In genomic region chr16:56028722-56029551, GRCm38 (mm10) we compare ENCODE assay signal across 7 mouse cellular contexts. TPM values are rescaled to one million over a fixed set of nuclear protein-coding genes. Genes with fewer than 3 reads are reported as not detected.
DNase-seq lines count a peak whose midpoint lies in the region; ATAC-seq and TF ChIP-seq lines count a peak whose summit lies in the region.

No protein-coding gene starts in this region.

- no peak for TF ChIP-seq POLR2A in testis, adult 2 months (IDR thresholded peaks at IDR 0.05; ENCODE audit: control insufficient read depth, low read depth, low read length)

- WGBS in limb, embryonic 12.5 days = under 1% methylated on average over 62 of the region's 62 CpGs
- under 1% methylated on average over 55 of the region's 62 CpGs for WGBS in midbrain, embryonic 16.5 days

- no peaks in the 10 kb centered on the region; the same call in 1 of the 2 replicates for H3K36me3 ChIP-seq in testis, adult 2 months (ENCODE audit: control insufficient read depth, insufficient read depth, low read length)
- H3K36me3 ChIP-seq in limb, embryonic 12.5 days = peaks cover 42% of the 10 kb centered on the region
- H3K36me3 ChIP-seq in midbrain, embryonic 16.5 days (ENCODE audit: control insufficient read depth, insufficient read depth, low read length) = 0 out of 2 replicates have a peak, but pooled peaks cover 3% of the 10 kb centered on the region

- ATAC-seq in limb, embryonic 12.5 days (ENCODE audit: insufficient number of reproducible peaks, insufficient read depth, low FRiP score, low TSS enrichment, low read depth) = peak; percentile 84
- ATAC-seq in midbrain, embryonic 16.5 days = peak; percentile 90

- no peaks in the 10 kb centered on the region for H3K9me3 ChIP-seq in limb, embryonic 12.5 days
- H3K9me3 ChIP-seq in midbrain, embryonic 16.5 days (replicated peaks; ENCODE audit: control insufficient read depth, low read length, poor library complexity, severe bottlenecking) = no peaks in the 10 kb centered on the region

- H3K27ac ChIP-seq in testis, adult 2 months (ENCODE audit: control insufficient read depth, insufficient read depth, low read depth, low read length) = peak overlapping the region; percentile 94
- H3K27ac ChIP-seq in brown adipose tissue, adult 24 weeks (replicated peaks; ENCODE audit: low read depth, low read length) = peak overlapping the region; percentile 62
- H3K27ac ChIP-seq in limb, embryonic 12.5 days = peak overlapping the region; percentile 91
- H3K27ac ChIP-seq in midbrain, embryonic 16.5 days (ENCODE audit: low read length) = peak overlapping the region; percentile 95

- TF ChIP-seq CTCF in testis, adult 2 months (IDR thresholded peaks at IDR 0.05; ENCODE audit: control insufficient read depth, insufficient read depth, insufficient replicate concordance, low read depth, low read length) = no peak

- peak overlapping the region; percentile 73 for H3K4me2 ChIP-seq in limb, embryonic 12.5 days
- peak overlapping the region; percentile 85 for H3K4me2 ChIP-seq in midbrain, embryonic 16.5 days (ENCODE audit: low read length)

- H3K4me3 ChIP-seq in testis, adult 2 months (ENCODE audit: control insufficient read depth, low read depth, low read length) = peak overlapping the region; percentile 93
- peak overlapping the region; percentile 93 for H3K4me3 ChIP-seq in brown adipose tissue, adult 24 weeks (ENCODE audit: insufficient read depth, low read depth, low read length)
- H3K4me3 ChIP-seq in limb, embryonic 12.5 days (replicated peaks) = peak overlapping the region; percentile 89
- H3K4me3 ChIP-seq in midbrain, embryonic 16.5 days (ENCODE audit: low read depth, low read length) = peak overlapping the region; percentile 76

- DNase-seq in testis, postnatal 10 days (ENCODE audit: low spot score) = no peak
- DNase-seq in forelimb bud, embryonic 11.5 days (ENCODE audit: low read depth, low spot score) = peak; percentile 26
- DNase-seq in right cerebral cortex, adult 18-20 months = no peak

- H3K4me1 ChIP-seq in testis, adult 2 months (ENCODE audit: control insufficient read depth, insufficient read depth, low read length) = peaks cover 3% of the 10 kb centered on the region; the same call in 1 of the 2 replicates
- peaks cover 4% of the 10 kb centered on the region for H3K4me1 ChIP-seq in brown adipose tissue, adult 24 weeks (ENCODE audit: control insufficient read depth, insufficient read depth, insufficient read length, low read length)
- H3K4me1 ChIP-seq in limb, embryonic 12.5 days (replicated peaks) = peaks cover 19% of the 10 kb centered on the region
- H3K4me1 ChIP-seq in midbrain, embryonic 16.5 days (ENCODE audit: control insufficient read depth, insufficient read depth, low read length) = peaks cover 25% of the 10 kb centered on the region

- H3K27me3 ChIP-seq in testis, adult 2 months (ENCODE audit: control insufficient read depth, insufficient read depth, low read length) = no peaks in the 10 kb centered on the region
- no peaks in the 10 kb centered on the region for H3K27me3 ChIP-seq in limb, embryonic 12.5 days
- no peaks in the 10 kb centered on the region for H3K27me3 ChIP-seq in midbrain, embryonic 16.5 days (ENCODE audit: control insufficient read depth, insufficient read depth, low read depth, low read length)

- H3K9ac ChIP-seq in limb, embryonic 12.5 days (replicated peaks) = peak overlapping the region; percentile 96
- H3K9ac ChIP-seq in midbrain, embryonic 16.5 days (ENCODE audit: low read depth, low read length) = peak overlapping the region; percentile 96

RNA-seq across cellular contexts. Expression of gene Pcnp, which starts 0.6 kb away (rescaled TPM):
- 14.9 and 17.3 TPM in 2 replicates for polyA plus RNA-seq in testis, adult 2 months (2012; rRNA removed)
- 76.0 and 80.9 TPM in 2 replicates for polyA plus RNA-seq in brown adipose tissue, adult 24 weeks (2012; ENCODE audit: insufficient read depth, insufficient read length, missing spikeins)
- polyA plus RNA-seq in limb, embryonic 12.5 days (2016; fragmentation: Nextera tagmentation; extraction: Ambion mirVana) = 283 and 297 TPM in 2 replicates
- polyA plus RNA-seq in midbrain, embryonic 16.5 days (2015; fragmentation: Nextera tagmentation; extraction: Ambion mirVana) = 216 and 227 TPM in 2 replicates

RNA-seq across cellular contexts. Expression of gene Trmt10c, which starts 8.7 kb away (rescaled TPM):
- 1.3 and 1.9 TPM in 2 replicates for polyA plus RNA-seq in testis, adult 2 months (2012; rRNA removed)
- 24.5 and 25.4 TPM in 2 replicates for polyA plus RNA-seq in brown adipose tissue, adult 24 weeks (2012; ENCODE audit: insufficient read depth, insufficient read length, missing spikeins)
- 30.3 and 31.0 TPM in 2 replicates for polyA plus RNA-seq in limb, embryonic 12.5 days (2016; fragmentation: Nextera tagmentation; extraction: Ambion mirVana)
- polyA plus RNA-seq in midbrain, embryonic 16.5 days (2015; fragmentation: Nextera tagmentation; extraction: Ambion mirVana) = 18.4 and 20.1 TPM in 2 replicates

RNA-seq across cellular contexts. Expression of gene Senp7, which starts 19.2 kb away (rescaled TPM):
- polyA plus RNA-seq in testis, adult 2 months (2012; rRNA removed) = 2.4 and 2.7 TPM in 2 replicates
- 12.2 and 13.9 TPM in 2 replicates for polyA plus RNA-seq in brown adipose tissue, adult 24 weeks (2012; ENCODE audit: insufficient read depth, insufficient read length, missing spikeins)
- polyA plus RNA-seq in limb, embryonic 12.5 days (2016; fragmentation: Nextera tagmentation; extraction: Ambion mirVana) = 39.2 and 43.1 TPM in 2 replicates
- polyA plus RNA-seq in midbrain, embryonic 16.5 days (2015; fragmentation: Nextera tagmentation; extraction: Ambion mirVana) = 55.4 and 63.5 TPM in 2 replicates

RNA-seq across cellular contexts. Expression of gene Zbtb11, which starts 55.3 kb away (rescaled TPM):
- polyA plus RNA-seq in testis, adult 2 months (2012; rRNA removed) = 5.1 and 5.5 TPM in 2 replicates
- polyA plus RNA-seq in brown adipose tissue, adult 24 weeks (2012; ENCODE audit: insufficient read depth, insufficient read length, missing spikeins) = 6.5 and 7.2 TPM in 2 replicates
- polyA plus RNA-seq in limb, embryonic 12.5 days (2016; fragmentation: Nextera tagmentation; extraction: Ambion mirVana) = 22.4 and 22.7 TPM in 2 replicates
- 24.6 and 25.4 TPM in 2 replicates for polyA plus RNA-seq in midbrain, embryonic 16.5 days (2015; fragmentation: Nextera tagmentation; extraction: Ambion mirVana)
